Comparison of ENCODE assay signal across 16 mouse cellular contexts in the genomic region with DNA sequence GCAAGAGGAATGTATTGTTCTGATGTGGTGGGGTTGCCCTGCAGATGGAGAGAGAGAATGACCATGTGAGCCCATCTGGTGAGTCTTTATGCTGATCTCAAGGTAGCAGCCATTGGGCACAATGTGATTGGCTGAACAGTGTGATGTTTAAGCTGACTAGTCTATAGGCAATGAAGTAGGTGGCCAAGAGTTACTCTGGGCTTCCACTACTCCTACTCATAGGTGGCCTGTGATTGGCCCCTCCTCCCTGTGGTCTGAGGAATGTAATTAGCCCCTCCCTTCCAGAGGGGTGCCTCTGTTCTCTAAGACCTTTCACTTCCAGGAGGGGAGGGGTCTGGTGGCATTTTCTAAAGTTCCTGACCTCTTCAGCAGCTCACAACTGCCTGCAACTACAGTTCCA.
"Had no signal": no experiment of that assay in that cellular context is flagged by ENCODE, and none has a peak within 500 bp of the region (broad histone marks: within the 10 kb centered on the region; RNA-seq: fewer than 3 reads in every experiment).

No protein-coding gene starts in this region.

- H3K27ac ChIP-seq: liver, embryonic 15.5 days; lung, embryonic 15.5 days; macrophage; neural tube, embryonic 12.5 days; stomach, embryonic 15.5 days; stomach, postnatal 0 days had no signal

- H3K4me1 ChIP-seq: liver, embryonic 15.5 days; lung, embryonic 15.5 days; megakaryocyte, embryonic 14.5 days; neural tube, embryonic 12.5 days; stomach, embryonic 15.5 days had no signal

- ATAC-seq: liver, postnatal 0 days; lung, postnatal 0 days had no signal

- DNase-seq: liver, postnatal 0 days; lung, adult 2 months; lung, postnatal 14 days; lung, postnatal 36 days; right cerebral cortex, postnatal 14 days; thymus, adult 2 months; thymus, postnatal 25 days; thymus, postnatal 4 days had no signal

- H3K9ac ChIP-seq: liver, embryonic 15.5 days; liver, postnatal 0 days; lung, embryonic 15.5 days; neural tube, embryonic 12.5 days; stomach, embryonic 15.5 days had no signal

- H3K4me3 ChIP-seq: liver, embryonic 15.5 days; lung, embryonic 15.5 days; megakaryocyte, embryonic 14.5 days; neural tube, embryonic 12.5 days; stomach, embryonic 15.5 days had no signal

- H3K4me2 ChIP-seq: liver, embryonic 15.5 days; lung, embryonic 15.5 days; neural tube, embryonic 12.5 days; stomach, embryonic 15.5 days had no signal

- H3K27me3 ChIP-seq: liver, embryonic 15.5 days; lung, embryonic 15.5 days; megakaryocyte, embryonic 14.5 days; neural tube, embryonic 12.5 days; stomach, embryonic 15.5 days had no signal

- H3K36me3 ChIP-seq: liver, embryonic 15.5 days; lung, embryonic 15.5 days; neural tube, embryonic 12.5 days; stomach, embryonic 15.5 days had no signal

- H3K9me3 ChIP-seq: liver, embryonic 15.5 days; lung, embryonic 15.5 days; neural tube, embryonic 12.5 days; stomach, embryonic 15.5 days had no signal
